Mouse (Mus musculus) bone marrow, adult 2 months (tissue): Measurements from ENCODE around the gene Lysmd3.

Experiments used
- CTCF ChIP-seq: fragments of 200-500 bp; IDR thresholded peaks from 2 replicates; pipeline ENCODE4 v1.5.1; 2011; ENCODE audit warnings: low read length, control low read depth; ENCODE audit not compliant: control insufficient read depth, insufficient read depth
- POLR2A ChIP-seq: fragments of 200-500 bp; IDR thresholded peaks from 2 replicates; pipeline ENCODE4 v1.6.1; 2011; ENCODE audit warnings: low read depth, mild to moderate bottlenecking, control low read depth, low read length, borderline replicate concordance; ENCODE audit not compliant: control insufficient read depth

- TF ChIP-seq POLR2A, result no peak
- TF ChIP-seq CTCF, result no peak
Measured at GRCm38 (mm10) chr13:81656091-81656850, 1.2 kb upstream of the Lysmd3 start.
